Mouse (Mus musculus) liver, embryonic 14.5 days (tissue): ENCODE measurements around the gene Znrd1. TPM values are rescaled to one million over a fixed set of nuclear protein-coding genes. Genes with fewer than 3 reads are reported as not detected.
A peak's percentile ranks its signal among the peaks of the same experiment; 100 is the strongest.

Experiments used
- ATAC-seq: fragments of 200-750 bp; cut with Nextera tagmentation; 2 replicates; pipeline ENCODE4 v1.8.0; 2017; ENCODE audit warnings: moderate number of reproducible peaks, mild to moderate bottlenecking, moderate library complexity; ENCODE audit not compliant: insufficient read depth
- DNase-seq, 3 experiments: peaks; one replicate each; pipeline ENCODE4 v3.0.0-alpha.2; 2012 to 2013; ENCODE audit warnings: low read depth in 3 of 3, low spot score in 3 of 3
- H3K27ac ChIP-seq: fragments of 300-500 bp; sonication (generic); 2 replicates; pipeline ENCODE4 v1.5.1; 2014; ENCODE audit warnings: moderate library complexity, mild to moderate bottlenecking, control low read depth, inconsistent platforms
- H3K27me3 ChIP-seq: fragments of 300-500 bp; sonication (generic); 2 replicates; pipeline ENCODE4 v1.6.1; 2014; ENCODE audit warnings: mild to moderate bottlenecking, low read length, moderate library complexity; ENCODE audit not compliant: control insufficient read depth, insufficient read depth
- H3K36me3 ChIP-seq: fragments of 300-500 bp; sonication (generic); replicated peaks from 2 replicates; pipeline ENCODE4 v1.6.1; 2014; ENCODE audit warnings: low read depth; ENCODE audit not compliant: control insufficient read depth, insufficient read depth
- H3K4me1 ChIP-seq, 2 experiments: fragments of 200-500 bp in 1 of 2; fragments of 300-500 bp in 1 of 2; sonication (generic) in 1 of 2; replicated peaks; 2 replicates each; pipeline ENCODE4 v1.6.1; 2012 to 2014; ENCODE audit warnings: antibody characterized with exemption in 1 of 2, inconsistent platforms in 1 of 2, low read length in 1 of 2; ENCODE audit not compliant: control insufficient read depth in 2 of 2, insufficient read depth in 2 of 2
- H3K4me2 ChIP-seq: fragments of 300-500 bp; sonication (generic); 2 replicates; pipeline ENCODE4 v1.6.1; 2014; ENCODE audit warnings: low read depth, mild to moderate bottlenecking, control low read depth, moderate library complexity
- H3K4me3 ChIP-seq, 2 experiments: fragments of 200-500 bp in 1 of 2; fragments of 300-500 bp in 1 of 2; sonication (generic) in 1 of 2; 2 replicates each; pipeline ENCODE4 v1.5.1; 2012 to 2014; ENCODE audit warnings: low read depth in 2 of 2, low read length in 2 of 2, mild to moderate bottlenecking in 2 of 2, control low read depth in 1 of 2, inconsistent platforms in 1 of 2, moderate library complexity in 1 of 2; ENCODE audit not compliant: insufficient read depth in 1 of 2
- H3K9ac ChIP-seq: fragments of 300-500 bp; sonication (generic); replicated peaks from 2 replicates; pipeline ENCODE4 v1.6.1; 2014; ENCODE audit warnings: mild to moderate bottlenecking, control low read depth, moderate library complexity
- H3K9me3 ChIP-seq: fragments of 300-500 bp; sonication (generic); 2 replicates; pipeline ENCODE4 v1.6.1; 2016; ENCODE audit warnings: low read length, mixed read lengths; ENCODE audit not compliant: control insufficient read depth
- CTCF ChIP-seq: IDR thresholded peaks from 2 replicates; pipeline ENCODE4 v1.5.1; 2016; ENCODE audit warnings: antibody characterized with exemption, low read depth, control low read depth
- EP300 ChIP-seq: IDR thresholded peaks from 2 replicates; pipeline ENCODE4 v1.6.1; 2016; ENCODE audit warnings: antibody characterized with exemption, low read depth
- WGBS: fragments of 180-500 bp; shearing (Covaris S2); extraction: QIAGEN DNeasy Blood & Tissue Kit; methylation state at CpG from one replicate; pipeline ENCODE4 v1.1.7; 2014; ENCODE audit not compliant: insufficient replicate concordance; 5-methylcytosine and 5-hydroxymethylcytosine counted together
- polyA plus RNA-seq, 2 experiments: library from polyadenylated mRNA; depleted of rRNA in 1 of 2; stranded (reverse) in 1 of 2; unstranded in 1 of 2; fragments of >200 nt; fragmentation: Nextera tagmentation in 1 of 2; extraction: Ambion mirVana in 1 of 2; gene quantifications; 2 replicates each; pipeline versions ENCODE4 v1.2.1 to v1.2.3; 2012 to 2014

Gene Znrd1
- polyA plus RNA-seq, 2 experiments: 17.5 to 28.2 TPM

DNA sequence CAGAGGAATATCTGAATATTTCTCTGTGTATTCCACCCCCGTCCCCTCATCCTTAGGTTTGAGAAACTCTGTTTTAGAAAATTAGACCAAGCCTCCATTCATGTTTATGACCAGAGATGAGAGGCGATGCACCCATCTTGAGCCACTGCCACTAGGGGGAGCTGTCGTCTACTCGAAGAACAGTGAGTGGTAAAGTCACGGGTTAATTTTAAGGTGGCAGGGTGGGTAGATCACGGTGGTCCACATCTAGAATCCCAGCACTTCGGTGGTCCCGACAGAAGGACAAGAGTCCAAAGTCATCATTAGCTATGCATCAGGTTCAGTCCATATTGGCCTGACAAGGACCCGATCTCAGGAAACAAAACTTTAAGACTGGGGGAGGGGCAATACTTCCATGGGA is 43.3 kb downstream of the Znrd1 start:
- TF ChIP-seq CTCF (peak; percentile 90), EP300 (no peak)
- 8% methylated on average over 9 of the region's 9 CpGs for WGBS
- ATAC-seq (no peak), DNase-seq (peak in 2 of 3 experiments; percentile 14 to 24)
- no peak overlapping the region for H3K4me3 ChIP-seq
- no peaks in the 10 kb centered on the region for H3K36me3 ChIP-seq
- H3K27ac ChIP-seq: no peak overlapping the region
- H3K4me1 ChIP-seq: no peaks in the 10 kb centered on the region
- no peaks in the 10 kb centered on the region; the same call in none of the 2 replicates for H3K27me3 ChIP-seq
- H3K4me2 ChIP-seq: no peak overlapping the region
- H3K9ac ChIP-seq: no peak overlapping the region
- H3K9me3 ChIP-seq: no peaks in the 10 kb centered on the region

DNA sequence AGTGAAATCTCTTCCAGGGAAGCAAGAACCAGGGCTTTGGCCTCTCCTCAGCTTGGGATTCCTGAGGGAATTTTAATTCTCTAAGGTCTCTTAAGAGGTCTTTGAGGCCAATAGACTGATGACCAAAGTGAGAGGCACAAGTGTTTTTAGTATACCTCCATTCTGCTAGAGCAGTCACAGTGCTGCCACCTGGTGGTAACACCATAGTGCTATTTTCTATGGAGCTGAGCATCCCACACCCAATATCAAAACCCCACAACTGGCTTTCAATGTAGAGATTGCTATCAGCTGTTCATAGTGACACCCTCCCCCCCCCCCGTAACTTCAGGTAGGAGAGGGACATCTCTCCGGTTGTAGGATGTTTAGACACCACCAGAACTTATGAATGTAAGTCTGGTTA is 44.3 kb downstream of the Znrd1 start:
- Histone ChIP-seq H3K27me3 (no peaks in the 10 kb centered on the region; the same call in none of the 2 replicates), H3K9ac (no peak overlapping the region), H3K4me2 (no peak overlapping the region), H3K9me3 (no peaks in the 10 kb centered on the region), H3K27ac (no peak overlapping the region), H3K36me3 (no peaks in the 10 kb centered on the region), H3K4me1 (no peaks in the 10 kb centered on the region), H3K4me3 (no peak overlapping the region)
- WGBS: 7% methylated on average over 2 of the region's 2 CpGs
- DNase-seq (peak; percentile 43 to 57 (median 43)), ATAC-seq (no peak)
- no peak for TF ChIP-seq EP300
- peak; percentile 83 for TF ChIP-seq CTCF

- no peak overlapping the region for H3K9ac ChIP-seq
- no peaks in the 10 kb centered on the region for H3K36me3 ChIP-seq
- no peak for ATAC-seq
- 25% methylated on average over 2 of the region's 2 CpGs for WGBS
- TF ChIP-seq EP300 (no peak), CTCF (no peak)
- H3K4me2 ChIP-seq: no peak overlapping the region
- no peak for DNase-seq
- H3K4me1 ChIP-seq: no peaks in the 10 kb centered on the region
- H3K4me3 ChIP-seq: no peak overlapping the region
- H3K27ac ChIP-seq: no peak overlapping the region
- H3K27me3 ChIP-seq: no peaks in the 10 kb centered on the region; the same call in none of the 2 replicates
- no peaks in the 10 kb centered on the region for H3K9me3 ChIP-seq
Observed at GRCm38 (mm10) chr17:36912031-36912430, 46.3 kb downstream of the Znrd1 start.

DNA sequence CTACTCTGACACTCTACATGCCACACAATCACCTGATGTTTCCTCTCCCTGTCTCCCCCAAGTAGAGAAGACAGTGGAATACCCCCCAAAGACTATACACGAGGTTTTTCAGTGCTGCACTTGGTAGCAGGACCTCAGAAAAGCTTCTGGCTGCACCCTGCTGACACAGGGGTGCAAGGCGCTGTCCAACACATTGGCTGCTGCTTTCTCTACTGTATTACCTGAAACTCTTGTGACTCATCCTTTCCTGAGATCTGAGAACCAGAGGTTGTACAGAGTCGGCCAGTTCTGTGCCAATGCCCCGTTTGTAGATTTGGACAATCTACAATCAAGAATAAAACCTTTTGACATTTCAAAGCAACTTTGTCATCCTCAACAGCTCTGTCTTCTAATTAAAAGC is 48.6 kb downstream of the Znrd1 start:
- TF ChIP-seq CTCF (no peak), EP300 (no peak)
- Histone ChIP-seq H3K4me2 (no peak overlapping the region), H3K9me3 (no peaks in the 10 kb centered on the region), H3K4me1 (no peaks in the 10 kb centered on the region), H3K9ac (no peak overlapping the region), H3K36me3 (no peaks in the 10 kb centered on the region), H3K27ac (no peak overlapping the region), H3K27me3 (no peaks in the 10 kb centered on the region; the same call in 1 of the 2 replicates), H3K4me3 (no peak overlapping the region)
- WGBS: 38% methylated on average over 4 of the region's 4 CpGs
- DNase-seq: no peak
- no peak for ATAC-seq

- Histone ChIP-seq H3K4me2 (no peak overlapping the region), H3K9ac (no peak overlapping the region), H3K4me3 (no peak overlapping the region), H3K27me3 (no peaks in the 10 kb centered on the region; the same call in 1 of the 2 replicates), H3K36me3 (no peaks in the 10 kb centered on the region), H3K27ac (no peak overlapping the region), H3K9me3 (no peaks in the 10 kb centered on the region), H3K4me1 (no peaks in the 10 kb centered on the region)
- TF ChIP-seq EP300 (no peak), CTCF (no peak)
- 25% methylated on average over 1 of the region's 1 CpGs for WGBS
- ATAC-seq (no peak), DNase-seq (no peak)
Observed at GRCm38 (mm10) chr17:36908235-36908634, 50.1 kb downstream of the Znrd1 start.

Other genes starting within 250 kb of the Znrd1 start
- not detected in 2 replicates for gene H2-M10.5, start 185.6 kb downstream of the Znrd1 start, polyA plus RNA-seq (2012; rRNA removed)
- not detected in 2 replicates for gene H2-M10.5, start 185.6 kb downstream of the Znrd1 start, polyA plus RNA-seq (2014; fragmentation: Nextera tagmentation; extraction: Ambion mirVana)
- not detected in 2 replicates for gene H2-M10.6, start 146.4 kb downstream of the Znrd1 start, polyA plus RNA-seq (2012; rRNA removed)
- not detected in 2 replicates for gene H2-M10.6, start 146.4 kb downstream of the Znrd1 start, polyA plus RNA-seq (2014; fragmentation: Nextera tagmentation; extraction: Ambion mirVana)
- gene Trim26, start 121.4 kb downstream of the Znrd1 start, polyA plus RNA-seq (2012; rRNA removed): 6.6 and 8.6 TPM in 2 replicates
- gene Trim26, start 121.4 kb downstream of the Znrd1 start, polyA plus RNA-seq (2014; fragmentation: Nextera tagmentation; extraction: Ambion mirVana): 6.7 and 7.9 TPM in 2 replicates
- gene Trim15, start 91.3 kb downstream of the Znrd1 start, polyA plus RNA-seq (2012; rRNA removed): 0.15 and 0.26 TPM in 2 replicates
- gene Trim15, start 91.3 kb downstream of the Znrd1 start, polyA plus RNA-seq (2014; fragmentation: Nextera tagmentation; extraction: Ambion mirVana): 0.20 and 0.32 TPM in 2 replicates
- gene Trim10, start 89.0 kb downstream of the Znrd1 start, polyA plus RNA-seq (2012; rRNA removed): 82.4 and 114 TPM in 2 replicates
- 251 and 278 TPM in 2 replicates for gene Trim10, start 89.0 kb downstream of the Znrd1 start, polyA plus RNA-seq (2014; fragmentation: Nextera tagmentation; extraction: Ambion mirVana)
- not detected in 2 replicates for gene Trim40, start 68.4 kb downstream of the Znrd1 start, polyA plus RNA-seq (2012; rRNA removed)
- not detected in 2 replicates for gene Trim40, start 68.4 kb downstream of the Znrd1 start, polyA plus RNA-seq (2014; fragmentation: Nextera tagmentation; extraction: Ambion mirVana)
- 0.03 TPM in 1 of 2 replicates, not detected in the other for gene Trim31, start 60.4 kb downstream of the Znrd1 start, polyA plus RNA-seq (2012; rRNA removed)
- gene Trim31, start 60.4 kb downstream of the Znrd1 start, polyA plus RNA-seq (2014; fragmentation: Nextera tagmentation; extraction: Ambion mirVana): not detected in 2 replicates
- 0.02 TPM in 2 replicates for gene Rnf39, start 15.6 kb downstream of the Znrd1 start, polyA plus RNA-seq (2012; rRNA removed)
- gene Rnf39, start 15.6 kb downstream of the Znrd1 start, polyA plus RNA-seq (2014; fragmentation: Nextera tagmentation; extraction: Ambion mirVana): not detected in 2 replicates
- 15.6 and 30.4 TPM in 2 replicates for gene Ppp1r11, start 6.8 kb downstream of the Znrd1 start, polyA plus RNA-seq (2012; rRNA removed)
- gene Ppp1r11, start 6.8 kb downstream of the Znrd1 start, polyA plus RNA-seq (2014; fragmentation: Nextera tagmentation; extraction: Ambion mirVana): 35.6 and 43.0 TPM in 2 replicates
- gene Znrd1as, start within 50 bp of the Znrd1 start, polyA plus RNA-seq (2012; rRNA removed): 1.6 and 3.3 TPM in 2 replicates
- gene Znrd1as, start within 50 bp of the Znrd1 start, polyA plus RNA-seq (2014; fragmentation: Nextera tagmentation; extraction: Ambion mirVana): 2.9 and 3.3 TPM in 2 replicates
- gene 2410137M14Rik, start 22.7 kb upstream of the Znrd1 start, polyA plus RNA-seq (2012; rRNA removed): not detected in 2 replicates
- not detected in 2 replicates for gene 2410137M14Rik, start 22.7 kb upstream of the Znrd1 start, polyA plus RNA-seq (2014; fragmentation: Nextera tagmentation; extraction: Ambion mirVana)
- 0.03 and 0.23 TPM in 2 replicates for gene H2-M5, start 31.0 kb upstream of the Znrd1 start, polyA plus RNA-seq (2012; rRNA removed)
- not detected in 2 replicates for gene H2-M5, start 31.0 kb upstream of the Znrd1 start, polyA plus RNA-seq (2014; fragmentation: Nextera tagmentation; extraction: Ambion mirVana)
- gene Zfp57, start 42.6 kb upstream of the Znrd1 start, polyA plus RNA-seq (2012; rRNA removed): 3.3 and 3.5 TPM in 2 replicates
- gene Zfp57, start 42.6 kb upstream of the Znrd1 start, polyA plus RNA-seq (2014; fragmentation: Nextera tagmentation; extraction: Ambion mirVana): 2.2 and 2.5 TPM in 2 replicates
- gene Mog, start 64.8 kb upstream of the Znrd1 start, polyA plus RNA-seq (2012; rRNA removed): not detected in 2 replicates
- not detected in 2 replicates for gene Mog, start 64.8 kb upstream of the Znrd1 start, polyA plus RNA-seq (2014; fragmentation: Nextera tagmentation; extraction: Ambion mirVana)
- gene Gabbr1, start 87.4 kb upstream of the Znrd1 start, polyA plus RNA-seq (2012; rRNA removed): 2.2 and 2.7 TPM in 2 replicates
- 0.24 and 0.30 TPM in 2 replicates for gene Gabbr1, start 87.4 kb upstream of the Znrd1 start, polyA plus RNA-seq (2014; fragmentation: Nextera tagmentation; extraction: Ambion mirVana)
- not detected in 2 replicates for gene Olfr90, start 129.9 kb upstream of the Znrd1 start, polyA plus RNA-seq (2012; rRNA removed)
- gene Olfr90, start 129.9 kb upstream of the Znrd1 start, polyA plus RNA-seq (2014; fragmentation: Nextera tagmentation; extraction: Ambion mirVana): not detected in 2 replicates
- gene Olfr91, start 139.7 kb upstream of the Znrd1 start, polyA plus RNA-seq (2012; rRNA removed): not detected in 2 replicates
- not detected in 2 replicates for gene Olfr91, start 139.7 kb upstream of the Znrd1 start, polyA plus RNA-seq (2014; fragmentation: Nextera tagmentation; extraction: Ambion mirVana)
- not detected in 2 replicates for gene Olfr92, start 161.5 kb upstream of the Znrd1 start, polyA plus RNA-seq (2012; rRNA removed)
- gene Olfr92, start 161.5 kb upstream of the Znrd1 start, polyA plus RNA-seq (2014; fragmentation: Nextera tagmentation; extraction: Ambion mirVana): not detected in 2 replicates
- gene Olfr93, start 202.9 kb upstream of the Znrd1 start, polyA plus RNA-seq (2012; rRNA removed): not detected in 2 replicates
- not detected in 2 replicates for gene Olfr93, start 202.9 kb upstream of the Znrd1 start, polyA plus RNA-seq (2014; fragmentation: Nextera tagmentation; extraction: Ambion mirVana)
- not detected in 2 replicates for gene Ubd, start 235.3 kb upstream of the Znrd1 start, polyA plus RNA-seq (2012; rRNA removed)
- not detected in 2 replicates for gene Ubd, start 235.3 kb upstream of the Znrd1 start, polyA plus RNA-seq (2014; fragmentation: Nextera tagmentation; extraction: Ambion mirVana)
- not detected in 2 replicates for gene Olfr94, start 242.4 kb upstream of the Znrd1 start, polyA plus RNA-seq (2012; rRNA removed)
- gene Olfr94, start 242.4 kb upstream of the Znrd1 start, polyA plus RNA-seq (2014; fragmentation: Nextera tagmentation; extraction: Ambion mirVana): not detected in 2 replicates